Mouse (Mus musculus) cortical plate, adult 2 months (tissue): ENCODE data around the gene Cgnl1.

Experiments used
- CTCF ChIP-seq: fragments of 200-500 bp; IDR thresholded peaks from 2 replicates; pipeline ENCODE4 v1.5.1; 2011; ENCODE audit warnings: mild to moderate bottlenecking, control low read depth, low read length; ENCODE audit not compliant: insufficient read depth; ENCODE audit errors: extremely low read depth
- POLR2A ChIP-seq: fragments of 200-500 bp; IDR thresholded peaks from 2 replicates; pipeline ENCODE4 v1.6.1; 2011; ENCODE audit warnings: mild to moderate bottlenecking, low read length, control low read depth; ENCODE audit not compliant: insufficient read depth; ENCODE audit errors: extremely low read depth

DNA sequence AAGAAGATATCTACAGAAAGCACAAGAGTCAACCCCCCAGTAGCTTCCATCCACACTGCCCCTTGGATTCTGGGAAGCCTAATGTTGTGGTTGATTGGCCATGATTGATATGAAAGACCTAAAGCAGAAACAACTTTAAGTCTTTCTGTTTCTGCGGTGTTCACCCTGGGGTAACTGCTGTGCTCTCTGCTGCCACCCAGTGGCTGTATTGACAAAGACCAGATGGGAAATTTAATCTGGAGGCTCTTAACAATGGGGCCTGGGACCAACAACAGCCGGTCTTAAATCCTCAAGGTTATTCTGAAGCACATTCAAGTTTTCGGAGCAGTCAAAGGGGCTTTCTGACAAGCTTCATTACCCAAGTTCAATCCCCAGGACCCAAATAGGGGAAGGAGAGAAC lies 155.2 kb downstream of the Cgnl1 start:
- peak; percentile 79 for TF ChIP-seq CTCF
- no peak for TF ChIP-seq POLR2A
